8 mouse cellular contexts compared by ENCODE assay signal in the genomic region with DNA sequence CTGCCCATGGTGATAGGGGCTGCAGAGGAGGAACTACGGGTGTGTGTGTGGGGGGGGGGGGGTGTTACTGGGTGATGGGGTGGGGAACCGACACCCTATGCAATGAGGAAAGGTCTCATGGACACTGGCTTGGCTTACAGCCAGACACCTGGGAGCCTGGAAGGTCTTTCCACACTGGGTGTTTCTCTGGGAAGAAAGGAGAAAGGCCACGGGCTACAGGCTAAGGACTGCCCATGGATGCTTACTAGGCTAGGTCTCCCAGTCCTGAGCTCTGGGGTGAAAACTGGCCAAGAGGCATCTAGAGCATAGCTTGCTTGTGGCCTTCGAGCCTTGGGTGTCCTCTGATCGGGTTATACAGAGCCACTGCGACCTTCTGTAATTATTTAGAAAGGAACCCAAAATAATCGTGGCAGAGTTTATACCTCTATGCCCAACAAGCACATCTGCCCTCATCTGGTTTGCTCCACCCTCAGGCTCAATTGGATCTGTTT. TPM values are rescaled to one million over a fixed set of nuclear protein-coding genes. Genes with fewer than 3 reads are reported as not detected.
DNase-seq lines count a peak whose midpoint lies in the region; ATAC-seq and TF ChIP-seq lines count a peak whose summit lies in the region.

Gene Ggta1, minus strand, starts transcription at position 441 of the 491 bp plus-strand sequence.

- peak within 1 kb of the TSS; percentile 51 for H3K9ac ChIP-seq in kidney, embryonic 15.5 days
- H3K9ac ChIP-seq in intestine, postnatal 0 days (ENCODE audit: low read depth, low read length): peak within 1 kb of the TSS; percentile 51
- peak within 1 kb of the TSS; percentile 64 for H3K9ac ChIP-seq in midbrain, postnatal 0 days (replicated peaks; ENCODE audit: low read length, poor library complexity, severe bottlenecking)

- WGBS in kidney, embryonic 15.5 days: 19% methylated on average over 7 of the region's 7 CpGs
- WGBS in intestine, postnatal 0 days: 30% methylated on average over 7 of the region's 7 CpGs
- 21% methylated on average over 7 of the region's 7 CpGs for WGBS in midbrain, postnatal 0 days

- no peaks in the 10 kb centered on the region for H3K36me3 ChIP-seq in kidney, embryonic 15.5 days
- H3K36me3 ChIP-seq in intestine, postnatal 0 days (ENCODE audit: control insufficient read depth, insufficient read depth): no peaks in the 10 kb centered on the region
- H3K36me3 ChIP-seq in midbrain, postnatal 0 days (ENCODE audit: insufficient read depth, low read length): no peaks in the 10 kb centered on the region

- H3K4me3 ChIP-seq in kidney, embryonic 15.5 days (replicated peaks): peak within 1 kb of the TSS; percentile 59
- peak within 1 kb of the TSS; percentile 44 for H3K4me3 ChIP-seq in intestine, postnatal 0 days (ENCODE audit: low read depth, low read length)
- H3K4me3 ChIP-seq in midbrain, postnatal 0 days (ENCODE audit: low read depth, low read length): peak within 1 kb of the TSS; percentile 61

- peak; percentile 34; the same call in 1 of the 2 replicates for ATAC-seq in kidney, embryonic 15.5 days (replicated peaks; ENCODE audit: low FRiP score)
- ATAC-seq in intestine, postnatal 0 days: no peak
- peak; percentile 41; the same call in 1 of the 2 replicates for ATAC-seq in midbrain, postnatal 0 days (ENCODE audit: low FRiP score)

- DNase-seq in kidney, adult 11 months: no peak
- DNase-seq in MN1 (ENCODE audit: low spot score): peak; percentile 55
- DNase-seq in gonadal fat pad, adult 2 months (ENCODE audit: low read depth): no peak
- no peak for DNase-seq in midbrain, postnatal 0 days (ENCODE audit: low spot score)
- DNase-seq in frontal cortex, adult 2 months (ENCODE audit: extremely low spot score in 1 of 2, low spot score in 1 of 2): no peak
- DNase-seq in left cerebral cortex, postnatal 36 days (ENCODE audit: low spot score in 2 of 2): no peak

- TF ChIP-seq CTCF in intestine, postnatal 0 days (IDR thresholded peaks at IDR 0.05; ENCODE audit: low read depth): no peak
- TF ChIP-seq CTCF in midbrain, postnatal 0 days (IDR thresholded peaks at IDR 0.05): no peak

- H3K4me1 ChIP-seq in kidney, embryonic 15.5 days: peaks cover 47% of the 10 kb centered on the region
- H3K4me1 ChIP-seq in intestine, postnatal 0 days (replicated peaks; ENCODE audit: control insufficient read depth, insufficient read depth, low read length): no peaks in the 10 kb centered on the region
- peaks cover 6% of the 10 kb centered on the region; the same call in 1 of the 2 replicates for H3K4me1 ChIP-seq in midbrain, postnatal 0 days (ENCODE audit: insufficient read depth, low read length)

- peak within 1 kb of the TSS; percentile 92 for H3K4me2 ChIP-seq in kidney, embryonic 15.5 days
- peak within 1 kb of the TSS; percentile 71 for H3K4me2 ChIP-seq in intestine, postnatal 0 days (replicated peaks; ENCODE audit: low read depth)
- peak within 1 kb of the TSS; percentile 97 for H3K4me2 ChIP-seq in midbrain, postnatal 0 days (ENCODE audit: low read depth, low read length, poor library complexity, severe bottlenecking)

- no peaks in the 10 kb centered on the region for H3K9me3 ChIP-seq in kidney, embryonic 15.5 days (replicated peaks)
- no peaks in the 10 kb centered on the region for H3K9me3 ChIP-seq in intestine, postnatal 0 days (ENCODE audit: control insufficient read depth)
- H3K9me3 ChIP-seq in midbrain, postnatal 0 days (ENCODE audit: low read length): no peaks in the 10 kb centered on the region

- intact Hi-C loops in left cerebral cortex, postnatal 36 days (cut with DNase I): loop anchor here (5.0 kb wide), 1 partner anchor 44 kb away; no protein-coding TSS in a partner anchor

- H3K27me3 ChIP-seq in kidney, embryonic 15.5 days: no peaks in the 10 kb centered on the region
- H3K27me3 ChIP-seq in intestine, postnatal 0 days (replicated peaks; ENCODE audit: control insufficient read depth, insufficient read depth, low read length): peaks cover 19% of the 10 kb centered on the region
- H3K27me3 ChIP-seq in midbrain, postnatal 0 days (ENCODE audit: insufficient read depth, low read length): peaks cover 9% of the 10 kb centered on the region; the same call in 1 of the 2 replicates

- peak within 1 kb of the TSS; percentile 81 for H3K27ac ChIP-seq in kidney, embryonic 15.5 days
- peak within 1 kb of the TSS; percentile 76 for H3K27ac ChIP-seq in intestine, postnatal 0 days (ENCODE audit: low read depth, low read length)
- no peak within 1 kb of the TSS for H3K27ac ChIP-seq in midbrain, postnatal 0 days (ENCODE audit: low read depth, low read length)

RNA-seq across cellular contexts. Expression of gene Ggta1, which starts in this region (rescaled TPM):
- polyA plus RNA-seq in kidney, embryonic 15.5 days (2015; fragmentation: Nextera tagmentation; extraction: Ambion mirVana): 20.5 and 22.3 TPM in 2 replicates
- 29.5 and 37.9 TPM in 2 replicates for polyA plus RNA-seq in gonadal fat pad, adult 2 months (2012; rRNA removed)
- polyA plus RNA-seq in intestine, postnatal 0 days (2015; fragmentation: Nextera tagmentation; extraction: Ambion mirVana): 6.4 and 7.0 TPM in 2 replicates
- 5.1 and 5.4 TPM in 2 replicates for total RNA-seq in midbrain, postnatal 0 days (2014; rRNA removed)
- polyA plus RNA-seq in midbrain, postnatal 0 days (2015; fragmentation: Nextera tagmentation; extraction: Ambion mirVana): 3.8 and 3.9 TPM in 2 replicates
- 3.8 TPM in 2 replicates for polyA plus RNA-seq in frontal cortex, adult 2 months (2012; rRNA removed)
- 1 to 10 TPM; 3.3 to 3.8 TPM for total RNA-seq in left cerebral cortex, postnatal 36 days (2021)
